Mouse (Mus musculus) hindbrain, embryonic 14.5 days (tissue): ENCODE data around the gene Prrxl1. TPM values are rescaled to one million over a fixed set of nuclear protein-coding genes. Genes with fewer than 3 reads are reported as not detected.

ENCODE experiments used
- ATAC-seq: fragments of 200-750 bp; cut with Nextera tagmentation; 2 replicates; pipeline ENCODE4 v1.8.0; 2017; ENCODE audit warnings: moderate number of reproducible peaks, mild to moderate bottlenecking, moderate TSS enrichment, moderate library complexity; ENCODE audit not compliant: low FRiP score
- DNase-seq: peaks from one replicate; pipeline ENCODE4 v3.0.0-alpha.2; 2015; ENCODE audit warnings: low spot score
- H3K27ac ChIP-seq: fragments of 300-500 bp; sonication (generic); 2 replicates; pipeline ENCODE4 v1.5.1; 2014; ENCODE audit warnings: mild to moderate bottlenecking, moderate library complexity
- H3K27me3 ChIP-seq: fragments of 300-500 bp; sonication (generic); 2 replicates; pipeline ENCODE4 v1.6.1; 2014; ENCODE audit warnings: mild to moderate bottlenecking, low read length, mixed read lengths; ENCODE audit not compliant: control insufficient read depth, insufficient read depth
- H3K36me3 ChIP-seq: fragments of 300-500 bp; sonication (generic); replicated peaks from 2 replicates; pipeline ENCODE4 v1.6.1; 2014; ENCODE audit not compliant: control insufficient read depth, insufficient read depth
- H3K4me1 ChIP-seq: fragments of 300-500 bp; sonication (generic); replicated peaks from 2 replicates; pipeline ENCODE4 v1.6.1; 2014; ENCODE audit warnings: antibody characterized with exemption, low read length, mixed read lengths; ENCODE audit not compliant: control insufficient read depth, insufficient read depth
- H3K4me2 ChIP-seq: fragments of 300-500 bp; sonication (generic); replicated peaks from 2 replicates; pipeline ENCODE4 v1.6.1; 2014; ENCODE audit warnings: mild to moderate bottlenecking, moderate library complexity
- H3K4me3 ChIP-seq: fragments of 300-500 bp; sonication (generic); replicated peaks from 2 replicates; pipeline ENCODE4 v1.5.1; 2014; ENCODE audit warnings: mild to moderate bottlenecking, low read length
- H3K9ac ChIP-seq: fragments of 300-500 bp; sonication (generic); 2 replicates; pipeline ENCODE4 v1.6.1; 2014
- H3K9me3 ChIP-seq: fragments of 300-500 bp; sonication (generic); 2 replicates; pipeline ENCODE4 v1.6.1; 2016; ENCODE audit warnings: low read length; ENCODE audit not compliant: control insufficient read depth
- WGBS: fragments of 180-500 bp; shearing (Covaris S2); extraction: QIAGEN DNeasy Blood & Tissue Kit; methylation state at CpG from one replicate; pipeline ENCODE4 v1.1.7; 2014; 5-methylcytosine and 5-hydroxymethylcytosine counted together
- polyA plus RNA-seq: library from polyadenylated mRNA; unstranded; fragments of >200 nt; fragmentation: Nextera tagmentation; extraction: Ambion mirVana; gene quantifications from 2 replicates; pipeline ENCODE4 v1.2.1, GENCODE M21; 2014

Prrxl1 gene
- polyA plus RNA-seq = 56.5 and 63.2 TPM in 2 replicates

GRCm38 (mm10) chr14:32599290-32600041 is at the start of gene Prrxl1:
Prrxl1 (plus strand) TSS chr14:32599407.
- under 1% methylated on average over 53 of the region's 53 CpGs for WGBS
- H3K27me3 ChIP-seq = peaks cover 82% of the 10 kb centered on the region

DNA sequence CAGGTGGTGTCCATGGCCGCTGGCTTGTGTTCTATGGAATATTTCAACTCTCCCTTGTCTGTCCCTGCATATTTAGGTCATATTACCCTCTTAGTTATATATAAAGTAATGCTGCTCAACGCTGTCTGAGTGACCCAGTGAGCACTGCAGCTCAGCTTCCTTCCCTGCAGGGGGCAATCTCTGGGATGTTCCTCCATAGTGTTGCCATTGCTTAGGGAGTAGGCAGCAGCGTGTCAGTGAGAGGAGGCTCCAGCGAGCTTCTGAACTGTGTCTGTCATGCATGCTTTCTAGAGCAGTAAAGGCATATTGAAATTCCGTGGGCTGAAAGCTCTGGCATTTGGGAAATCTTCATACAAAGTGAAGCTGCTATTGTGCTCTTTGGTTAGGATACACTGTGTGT is 47.4 kb upstream of the Prrxl1 start:
- Histone ChIP-seq H3K27ac (no peak overlapping the region), H3K4me3 (no peak overlapping the region), H3K4me1 (peaks cover 6% of the 10 kb centered on the region; the same call in 1 of the 2 replicates), H3K27me3 (no peaks in the 10 kb centered on the region), H3K36me3 (peaks cover 28% of the 10 kb centered on the region), H3K9ac (no peak overlapping the region), H3K4me2 (no peak overlapping the region), H3K9me3 (no peaks in the 10 kb centered on the region)
- 80% methylated on average over 5 of the region's 5 CpGs for WGBS
- DNase-seq (no peak), ATAC-seq (no peak)

More at GRCm38 (mm10) chr14:32599290-32600041, at the start of gene Prrxl1:
- no peaks in the 10 kb centered on the region for H3K36me3 ChIP-seq
- DNase-seq (no peak), ATAC-seq (peak; percentile 67)
- H3K4me2 ChIP-seq = peak within 1 kb of the TSS; percentile 56
- peak within 1 kb of the TSS; percentile 32 for H3K4me3 ChIP-seq
- H3K27ac ChIP-seq = peak within 1 kb of the TSS; percentile 61
- H3K9me3 ChIP-seq = no peaks in the 10 kb centered on the region
- H3K4me1 ChIP-seq = peaks cover 24% of the 10 kb centered on the region
- H3K9ac ChIP-seq = peak within 1 kb of the TSS; percentile 47

- peaks cover 27% of the 10 kb centered on the region for H3K36me3 ChIP-seq
- no peak overlapping the region for H3K4me3 ChIP-seq
- 64% methylated on average over 10 of the region's 10 CpGs for WGBS
- H3K27me3 ChIP-seq = no peaks in the 10 kb centered on the region
- no peak overlapping the region for H3K9ac ChIP-seq
- no peaks in the 10 kb centered on the region for H3K9me3 ChIP-seq
- ATAC-seq (no peak), DNase-seq (no peak)
- no peak overlapping the region for H3K27ac ChIP-seq
- H3K4me2 ChIP-seq = no peak overlapping the region
- peaks cover 6% of the 10 kb centered on the region; the same call in 1 of the 2 replicates for H3K4me1 ChIP-seq
These were observed 45.9 kb upstream of the Prrxl1 start for GRCm38 (mm10) chr14:32553198-32553903.

- ATAC-seq (0 out of 2 replicates have a peak, but pooled peaks have one; percentile 57), DNase-seq (peak; percentile 33)
- Histone ChIP-seq H3K27ac (peak overlapping the region; percentile 38), H3K4me3 (no peak overlapping the region), H3K36me3 (peaks cover 33% of the 10 kb centered on the region), H3K4me1 (peaks cover 6% of the 10 kb centered on the region; the same call in 1 of the 2 replicates), H3K27me3 (no peaks in the 10 kb centered on the region), H3K9me3 (no peaks in the 10 kb centered on the region), H3K9ac (no peak overlapping the region), H3K4me2 (no peak overlapping the region)
- 53% methylated on average over 8 of the region's 8 CpGs for WGBS
These were observed 44.2 kb upstream of the Prrxl1 start for GRCm38 (mm10) chr14:32554860-32555526.

DNA sequence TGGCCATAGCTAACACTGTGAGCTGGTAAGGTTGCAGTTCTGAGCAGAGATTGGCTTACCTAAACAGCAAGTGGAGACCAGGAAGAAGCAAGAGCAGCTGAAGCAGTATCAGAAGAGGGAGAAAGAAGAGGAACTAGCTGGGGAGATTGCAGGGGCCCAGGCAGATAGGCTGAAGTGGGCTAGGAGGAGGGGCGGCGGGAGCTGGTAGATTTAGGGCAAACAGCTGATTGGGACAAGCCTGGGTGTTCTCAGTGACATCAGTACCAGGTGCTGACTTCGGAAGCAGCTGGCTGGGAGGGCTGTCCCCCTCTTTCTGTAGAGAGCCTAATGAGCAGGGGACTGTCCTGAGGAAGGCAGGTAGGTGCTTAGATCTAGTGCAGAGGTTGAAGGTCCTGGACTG is 37.8 kb upstream of the Prrxl1 start:
- H3K4me2 ChIP-seq = no peak overlapping the region
- H3K4me3 ChIP-seq = no peak overlapping the region
- DNase-seq = no peak
- no peaks in the 10 kb centered on the region for H3K4me1 ChIP-seq
- ATAC-seq = no peak
- H3K9me3 ChIP-seq = no peaks in the 10 kb centered on the region
- WGBS = 98% methylated on average over 3 of the region's 3 CpGs
- H3K27ac ChIP-seq = no peak overlapping the region
- no peaks in the 10 kb centered on the region for H3K27me3 ChIP-seq
- peaks cover 68% of the 10 kb centered on the region for H3K36me3 ChIP-seq
- no peak overlapping the region for H3K9ac ChIP-seq

- 92% methylated on average over 6 of the region's 6 CpGs for WGBS
- Histone ChIP-seq H3K27me3 (no peaks in the 10 kb centered on the region), H3K9ac (no peak overlapping the region), H3K4me3 (no peak overlapping the region), H3K4me1 (no peaks in the 10 kb centered on the region), H3K27ac (no peak overlapping the region), H3K9me3 (no peaks in the 10 kb centered on the region), H3K36me3 (peaks cover 85% of the 10 kb centered on the region), H3K4me2 (no peak overlapping the region)
- DNase-seq (no peak), ATAC-seq (no peak)
These were observed 35.5 kb upstream of the Prrxl1 start for GRCm38 (mm10) chr14:32563661-32564060.

GRCm38 (mm10) chr14:32572519-32572918 is 26.7 kb upstream of the Prrxl1 start:
- no peak overlapping the region for H3K4me2 ChIP-seq
- DNase-seq (no peak), ATAC-seq (no peak)
- no peaks in the 10 kb centered on the region for H3K4me1 ChIP-seq
- H3K27ac ChIP-seq = no peak overlapping the region
- WGBS = 56% methylated on average over 8 of the region's 8 CpGs
- H3K9ac ChIP-seq = no peak overlapping the region
- H3K27me3 ChIP-seq = no peaks in the 10 kb centered on the region
- no peaks in the 10 kb centered on the region for H3K9me3 ChIP-seq
- peaks cover 79% of the 10 kb centered on the region for H3K36me3 ChIP-seq
- H3K4me3 ChIP-seq = no peak overlapping the region

GRCm38 (mm10) chr14:32578420-32578819 is 20.8 kb upstream of the Prrxl1 start:
- no peak overlapping the region for H3K4me3 ChIP-seq
- H3K4me2 ChIP-seq = no peak overlapping the region
- DNase-seq (no peak), ATAC-seq (no peak)
- no peaks in the 10 kb centered on the region for H3K4me1 ChIP-seq
- H3K27ac ChIP-seq = no peak overlapping the region
- no peak overlapping the region for H3K9ac ChIP-seq
- WGBS = 98% methylated on average over 2 of the region's 2 CpGs
- peaks cover 47% of the 10 kb centered on the region for H3K36me3 ChIP-seq
- H3K9me3 ChIP-seq = no peaks in the 10 kb centered on the region
- H3K27me3 ChIP-seq = no peaks in the 10 kb centered on the region

GRCm38 (mm10) chr14:32583696-32584095 is 15.5 kb upstream of the Prrxl1 start:
- Histone ChIP-seq H3K9ac (no peak overlapping the region), H3K36me3 (peaks cover 4% of the 10 kb centered on the region; the same call in 1 of the 2 replicates), H3K4me1 (no peaks in the 10 kb centered on the region), H3K27me3 (no peaks in the 10 kb centered on the region), H3K27ac (no peak overlapping the region), H3K4me2 (no peak overlapping the region), H3K4me3 (no peak overlapping the region), H3K9me3 (no peaks in the 10 kb centered on the region)
- DNase-seq (no peak), ATAC-seq (no peak)
- WGBS = 93% methylated on average over 9 of the region's 9 CpGs
